Mouse (Mus musculus): Measurements from ENCODE around the gene Spock1. TPM values are rescaled to one million over a fixed set of nuclear protein-coding genes. Genes with fewer than 3 reads are reported as not detected.

Gene Spock1
- total and polyA plus RNA-seq, 3 experiments = not detected

DNA sequence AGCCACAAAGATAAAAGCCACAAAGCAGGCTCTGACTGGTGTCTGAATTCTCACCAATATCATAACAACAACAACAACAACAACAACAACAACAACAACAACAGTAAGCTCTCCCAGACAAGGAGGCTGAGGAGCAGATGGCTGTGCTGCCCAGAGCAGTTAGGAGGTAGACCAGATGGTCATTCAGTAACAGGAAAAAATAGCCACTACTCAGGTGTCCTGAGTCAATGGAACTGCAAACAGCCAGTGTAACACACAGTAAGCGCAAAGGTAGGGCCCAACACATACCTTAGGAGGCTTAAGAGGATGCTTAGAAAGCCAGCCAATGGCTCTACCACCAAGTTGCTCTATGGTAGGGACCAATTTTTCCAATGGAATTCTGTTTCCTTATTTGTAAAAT, 59.2 kb downstream of the Spock1 start:
- in situ Hi-C loops (cut with MboI; ENCODE audit: low pct_ligation_motif_present, low pct_unique_long_range_greater_than_20kb, low sequenced_read_pairs) = no loop called here
- no peak overlapping the region for H3K9ac ChIP-seq (ENCODE audit: insufficient read depth, low read depth)
- H3K9me3 ChIP-seq (replicated peaks; ENCODE audit: low read length) = peaks cover 76% of the 10 kb centered on the region
- H3K4me3 ChIP-seq (replicated peaks in 1 of 3; ENCODE audit: low read depth in 2 of 3, low read length in 2 of 3, poor library complexity in 1 of 3) = no peak overlapping the region
- H3K4me1 ChIP-seq (ENCODE audit: control insufficient read depth in 1 of 2, insufficient read depth in 2 of 2) = no peaks in the 10 kb centered on the region
- H3K36me3 ChIP-seq (replicated peaks in 1 of 2; ENCODE audit: control insufficient read depth in 1 of 2, insufficient read depth in 1 of 2, low read length in 1 of 2) = no peaks in the 10 kb centered on the region
- H3K27ac ChIP-seq (ENCODE audit: insufficient read depth, low read depth) = no peak overlapping the region
- dilution Hi-C loops (cut with MboI; ENCODE audit: extremely low pct_ligation_motif_present, extremely low pct_unique_long_range_greater_than_20kb, low sequenced_read_pairs) = no loop called here
- H3K79me2 ChIP-seq (replicated peaks; ENCODE audit: control insufficient read depth, extremely low read depth, insufficient read depth, poor library complexity, severe bottlenecking) = no peaks in the 10 kb centered on the region
- H3K27me3 ChIP-seq (replicated peaks) = no peaks in the 10 kb centered on the region
- DNase-seq (ENCODE audit: extremely low read depth) = no peak
- TF ChIP-seq CHD2 (IDR thresholded peaks at IDR 0.05; ENCODE audit: low read length) (no peak), IRF4 (IDR thresholded peaks at IDR 0.05; ENCODE audit: low read depth, low read length) (no peak), ETS1 (conservative IDR thresholded peaks at IDR 0.05; ENCODE audit: low read depth, low read length) (no peak), RCOR1 (conservative IDR thresholded peaks at IDR 0.05; ENCODE audit: low read depth, low read length) (no peak), BHLHE40 (IDR thresholded peaks at IDR 0.05; ENCODE audit: low read depth, low read length) (no peak), POLR2A (IDR thresholded peaks at IDR 0.05; ENCODE audit: low read depth, low read length) (no peak), HCFC1 (IDR thresholded peaks at IDR 0.05; ENCODE audit: low read depth, low read length) (no peak), MAZ (IDR thresholded peaks at IDR 0.05; ENCODE audit: low read depth, low read length) (no peak), MYC (IDR thresholded peaks at IDR 0.05; ENCODE audit: low read depth, low read length) (no peak), USF2 (conservative IDR thresholded peaks at IDR 0.05; ENCODE audit: low read depth, low read length) (no peak), E2F4 (IDR thresholded peaks at IDR 0.05; ENCODE audit: insufficient replicate concordance, low read depth, low read length) (no peak), ELF1 (IDR thresholded peaks at IDR 0.05; ENCODE audit: low read depth, low read length) (no peak), TBP (conservative IDR thresholded peaks at IDR 0.05; ENCODE audit: low read depth, low read length) (no peak), ZNF384 (IDR thresholded peaks at IDR 0.05; ENCODE audit: low read depth, low read length) (no peak)
- H3K4me2 ChIP-seq (ENCODE audit: insufficient read depth, low read depth, poor library complexity, severe bottlenecking) = no peak overlapping the region

DNA sequence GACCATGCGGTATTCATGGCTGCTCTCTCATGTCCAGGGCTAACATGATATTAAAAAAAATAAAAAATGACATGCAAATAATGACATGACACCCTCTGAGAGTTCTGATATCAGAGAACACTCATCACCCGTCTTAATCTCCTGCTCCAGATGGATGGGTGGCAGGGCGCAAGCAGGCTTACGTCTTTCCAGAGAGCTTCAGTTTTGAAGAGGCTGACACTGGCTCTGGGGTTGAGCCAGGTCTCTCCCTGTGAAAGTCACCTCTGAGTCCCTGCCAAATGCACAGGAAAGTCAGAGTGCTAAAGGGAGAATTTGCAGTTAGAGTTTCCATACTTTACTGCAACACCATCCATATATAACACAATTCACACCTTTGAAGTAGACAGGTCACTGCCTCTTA, 61.0 kb downstream of the Spock1 start:
- H3K4me3 ChIP-seq (replicated peaks in 1 of 3; ENCODE audit: low read depth in 2 of 3, low read length in 2 of 3, poor library complexity in 1 of 3) = no peak overlapping the region
- H3K9me3 ChIP-seq (replicated peaks; ENCODE audit: low read length) = peaks cover 77% of the 10 kb centered on the region
- H3K79me2 ChIP-seq (replicated peaks; ENCODE audit: control insufficient read depth, extremely low read depth, insufficient read depth, poor library complexity, severe bottlenecking) = no peaks in the 10 kb centered on the region
- no peaks in the 10 kb centered on the region for H3K4me1 ChIP-seq (ENCODE audit: control insufficient read depth in 1 of 2, insufficient read depth in 2 of 2)
- dilution Hi-C loops (cut with MboI; ENCODE audit: extremely low pct_ligation_motif_present, extremely low pct_unique_long_range_greater_than_20kb, low sequenced_read_pairs) = no loop called here
- DNase-seq (ENCODE audit: extremely low read depth) = no peak
- H3K36me3 ChIP-seq (replicated peaks in 1 of 2; ENCODE audit: control insufficient read depth in 1 of 2, insufficient read depth in 1 of 2, low read length in 1 of 2) = no peaks in the 10 kb centered on the region
- in situ Hi-C loops (cut with MboI; ENCODE audit: low pct_ligation_motif_present, low pct_unique_long_range_greater_than_20kb, low sequenced_read_pairs) = no loop called here
- no peak overlapping the region for H3K27ac ChIP-seq (ENCODE audit: insufficient read depth, low read depth)
- H3K27me3 ChIP-seq (replicated peaks) = no peaks in the 10 kb centered on the region
- no peak overlapping the region for H3K9ac ChIP-seq (ENCODE audit: insufficient read depth, low read depth)
- no peak overlapping the region for H3K4me2 ChIP-seq (ENCODE audit: insufficient read depth, low read depth, poor library complexity, severe bottlenecking)
- TF ChIP-seq CTCF (conservative IDR thresholded peaks at IDR 0.05 in 1 of 2, IDR thresholded peaks at IDR 0.05 in 1 of 2; ENCODE audit: low read depth in 2 of 2, low read length in 2 of 2) = no peak
- no peak for TF ChIP-seq USF1 (IDR thresholded peaks at IDR 0.05; ENCODE audit: low read depth, low read length)
- no peak for TF ChIP-seq TCF12 (IDR thresholded peaks at IDR 0.05; ENCODE audit: low read depth, low read length)
- TF ChIP-seq MEF2A (IDR thresholded peaks at IDR 0.05; ENCODE audit: borderline replicate concordance, low read depth, low read length) = no peak
- TF ChIP-seq POLR2A (IDR thresholded peaks at IDR 0.05; ENCODE audit: low read depth, low read length) = no peak
- no peak for TF ChIP-seq POLR2AphosphoS2 (IDR thresholded peaks at IDR 0.05; ENCODE audit: low read depth, low read length)
- TF ChIP-seq BHLHE40 (IDR thresholded peaks at IDR 0.05; ENCODE audit: low read depth, low read length) = no peak
- TF ChIP-seq IRF4 (IDR thresholded peaks at IDR 0.05; ENCODE audit: low read depth, low read length) = no peak
- no peak for TF ChIP-seq E2F4 (IDR thresholded peaks at IDR 0.05; ENCODE audit: insufficient replicate concordance, low read depth, low read length)
- no peak for TF ChIP-seq NELFE (IDR thresholded peaks at IDR 0.05; ENCODE audit: low read depth, low read length)
- TF ChIP-seq MAX (IDR thresholded peaks at IDR 0.05; ENCODE audit: low read length) = no peak
- no peak for TF ChIP-seq ZNF384 (IDR thresholded peaks at IDR 0.05; ENCODE audit: low read depth, low read length)
- no peak for TF ChIP-seq ETS1 (conservative IDR thresholded peaks at IDR 0.05; ENCODE audit: low read depth, low read length)
- no peak for TF ChIP-seq CHD1 (IDR thresholded peaks at IDR 0.05; ENCODE audit: low read depth, low read length)
- no peak for TF ChIP-seq EP300 (IDR thresholded peaks at IDR 0.05; ENCODE audit: low read length)
- TF ChIP-seq KAT2A (IDR thresholded peaks at IDR 0.05; ENCODE audit: insufficient replicate concordance, low read length) = no peak
- TF ChIP-seq MXI1 (IDR thresholded peaks at IDR 0.05; ENCODE audit: low read depth, low read length) = no peak
- no peak for TF ChIP-seq SIN3A (IDR thresholded peaks at IDR 0.05; ENCODE audit: low read length)
- TF ChIP-seq UBTF (IDR thresholded peaks at IDR 0.05; ENCODE audit: low read depth, low read length) = no peak
- TF ChIP-seq ZC3H11A (IDR thresholded peaks at IDR 0.05; ENCODE audit: low read depth, low read length) = no peak
